Mouse (Mus musculus): ENCODE results near the gene Rab11fip3. TPM values are rescaled to one million over a fixed set of nuclear protein-coding genes. Genes with fewer than 3 reads are reported as not detected.

Rab11fip3 gene
- polyA plus RNA-seq, 1 experiment from 2014 or later, result 36.3 TPM

DNA sequence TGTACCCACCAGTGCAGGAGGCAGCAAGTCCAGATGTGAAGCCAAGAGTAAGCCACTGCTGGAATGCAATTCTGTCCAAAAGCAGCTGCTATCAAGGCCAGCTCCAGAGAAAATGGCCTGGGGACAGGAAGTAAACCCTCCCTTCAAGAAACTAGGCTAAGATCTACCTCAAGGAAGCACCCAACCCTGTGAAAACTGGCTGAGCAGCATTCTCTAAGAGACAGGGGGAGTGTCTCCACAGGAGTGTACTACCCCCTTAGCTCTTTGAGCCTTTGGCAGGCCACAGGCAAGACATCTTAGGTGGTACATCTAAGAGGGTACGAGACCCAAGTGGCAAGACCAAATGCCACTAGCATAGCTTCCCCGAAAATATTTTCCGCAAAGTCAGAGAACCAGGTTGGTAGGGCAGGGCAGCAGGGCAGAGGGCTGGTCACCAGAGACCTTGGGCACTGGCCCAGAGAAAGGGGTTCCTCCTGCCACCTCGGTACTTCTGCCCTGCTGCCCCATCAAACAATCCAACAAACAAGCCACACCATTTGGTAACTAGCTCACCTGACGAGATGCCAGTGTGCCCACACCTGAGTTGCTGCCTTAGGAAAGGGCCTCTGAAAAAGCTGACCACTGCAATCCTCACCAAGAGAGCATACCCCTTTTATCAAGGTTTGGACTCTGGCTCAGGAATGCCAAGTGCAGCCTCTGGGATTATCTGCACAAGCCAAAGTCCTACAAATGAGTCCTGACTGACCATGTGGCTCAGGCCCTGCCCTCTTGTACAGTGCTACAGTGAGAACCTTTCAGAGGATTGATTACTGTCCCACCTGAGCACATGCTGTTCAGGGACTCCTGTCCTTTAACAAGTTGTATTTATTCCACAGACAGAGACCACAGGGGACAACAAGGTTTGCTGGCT lies 89.3 kb downstream of the Rab11fip3 start:
- H3K4me1 ChIP-seq, result peaks cover 24% of the 10 kb centered on the region
- H3K9ac ChIP-seq (replicated peaks), result no peak overlapping the region
- ATAC-seq (replicated peaks), result no peak
- no peak overlapping the region for H3K27ac ChIP-seq (replicated peaks)
- no peak overlapping the region for H3K4me2 ChIP-seq (replicated peaks)
- H3K9me3 ChIP-seq, result no peaks in the 10 kb centered on the region
- H3K27me3 ChIP-seq, result no peaks in the 10 kb centered on the region
- no peak overlapping the region for H3K4me3 ChIP-seq
- H3K36me3 ChIP-seq, result no peaks in the 10 kb centered on the region
- 96% methylated on average over 5 of the region's 5 CpGs for WGBS

DNA sequence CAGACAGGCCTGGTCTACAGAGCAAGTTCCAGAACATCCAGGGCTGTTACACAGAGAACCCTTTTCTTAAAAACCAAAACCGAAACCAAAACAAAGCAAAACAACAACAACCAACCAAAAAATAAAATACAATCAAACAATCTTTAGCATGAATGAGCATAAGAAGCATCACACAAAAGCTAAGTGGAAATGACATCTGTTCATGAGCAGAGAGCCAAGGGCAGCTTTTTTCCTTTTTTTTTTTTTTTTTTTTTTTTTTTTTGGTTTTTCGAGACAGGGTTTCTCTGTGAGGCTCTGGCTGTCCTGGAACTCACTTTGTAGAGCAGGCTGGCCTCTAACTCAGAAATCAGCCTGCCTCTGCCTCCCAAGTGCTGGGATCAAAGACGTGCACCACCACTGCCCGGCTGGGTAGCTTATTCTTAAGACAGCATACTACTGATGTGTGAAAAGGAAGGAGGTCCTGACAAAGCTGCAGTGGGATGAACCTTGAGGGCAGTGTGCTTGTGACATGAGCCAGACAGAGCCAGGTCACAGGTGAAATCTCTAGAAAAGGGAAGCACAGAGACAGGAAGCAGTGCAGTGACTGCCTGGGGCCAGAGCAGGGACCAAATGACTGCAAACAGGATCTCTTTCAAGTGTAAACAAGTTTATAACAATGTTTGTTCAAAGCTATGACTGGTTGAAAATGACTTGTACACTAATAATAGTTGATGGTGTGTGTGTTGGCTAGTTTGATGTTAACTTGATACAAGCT lies 98.2 kb downstream of the Rab11fip3 start:
- no peaks in the 10 kb centered on the region for H3K9me3 ChIP-seq
- peak overlapping the region; percentile 62 for H3K27ac ChIP-seq (replicated peaks)
- no peaks in the 10 kb centered on the region for H3K36me3 ChIP-seq
- H3K4me3 ChIP-seq, result no peak overlapping the region
- no peak overlapping the region for H3K9ac ChIP-seq (replicated peaks)
- H3K4me1 ChIP-seq, result no peaks in the 10 kb centered on the region
- WGBS, result 81% methylated on average over 4 of the region's 4 CpGs
- no peaks in the 10 kb centered on the region for H3K27me3 ChIP-seq
- H3K4me2 ChIP-seq (replicated peaks), result no peak overlapping the region
- no peak for ATAC-seq (replicated peaks)

DNA sequence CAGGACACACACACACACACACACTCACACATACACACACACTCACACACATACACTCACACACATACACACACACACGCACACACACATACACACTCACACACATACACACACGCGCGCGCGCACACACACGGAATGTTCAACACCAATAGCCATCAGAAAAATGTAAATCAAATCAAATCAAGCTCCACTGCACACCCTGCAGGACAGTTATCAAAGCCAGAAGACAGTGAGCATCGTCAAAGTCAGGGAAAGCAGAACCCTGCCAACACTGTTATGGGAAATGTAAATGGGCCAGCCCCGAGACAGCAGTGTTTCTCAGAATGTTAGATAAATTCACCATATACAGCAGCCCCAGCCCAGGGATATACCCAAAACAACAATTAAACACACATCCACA lies 98.9 kb downstream of the Rab11fip3 start:
- no peak for ATAC-seq (replicated peaks)
- no peaks in the 10 kb centered on the region for H3K9me3 ChIP-seq
- H3K4me1 ChIP-seq, result no peaks in the 10 kb centered on the region
- no peaks in the 10 kb centered on the region for H3K27me3 ChIP-seq
- no peak overlapping the region for H3K4me3 ChIP-seq
- H3K4me2 ChIP-seq (replicated peaks), result no peak overlapping the region
- no peak overlapping the region for H3K9ac ChIP-seq (replicated peaks)
- 86% methylated on average over 9 of the region's 9 CpGs for WGBS
- no peaks in the 10 kb centered on the region for H3K36me3 ChIP-seq
- H3K27ac ChIP-seq (replicated peaks), result peak overlapping the region; percentile 62

DNA sequence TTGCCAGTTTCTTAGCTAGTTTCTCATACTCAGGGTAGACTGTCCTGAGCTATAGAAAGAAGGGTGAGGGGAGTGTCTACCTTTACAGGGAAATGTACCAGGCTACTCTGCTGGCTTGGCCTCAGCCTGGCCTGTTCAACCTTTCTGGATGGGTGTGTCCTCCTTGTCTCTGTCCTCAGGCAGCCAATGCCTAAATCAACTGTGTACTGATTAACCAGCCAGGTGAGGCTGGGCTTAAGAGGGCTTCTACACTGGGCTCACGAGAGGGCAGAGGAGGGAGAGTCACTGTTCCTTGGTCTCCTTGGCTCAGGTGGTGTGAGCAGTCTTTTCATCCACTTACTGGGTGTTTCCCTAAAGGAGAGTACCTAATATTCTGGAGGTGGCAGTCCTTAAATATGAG lies 101.2 kb downstream of the Rab11fip3 start:
- Histone ChIP-seq H3K4me1 (no peaks in the 10 kb centered on the region), H3K27ac (replicated peaks) (no peak overlapping the region), H3K4me2 (replicated peaks) (no peak overlapping the region), H3K27me3 (no peaks in the 10 kb centered on the region), H3K9ac (replicated peaks) (no peak overlapping the region), H3K4me3 (no peak overlapping the region), H3K36me3 (no peaks in the 10 kb centered on the region), H3K9me3 (no peaks in the 10 kb centered on the region)
- no peak for ATAC-seq (replicated peaks)
- WGBS, result 83% methylated on average over 1 of the region's 1 CpGs

GRCm38 (mm10) chr17:25967652-25968051 lies 101.7 kb downstream of the Rab11fip3 start:
- Histone ChIP-seq H3K27ac (replicated peaks) (no peak overlapping the region), H3K4me1 (no peaks in the 10 kb centered on the region), H3K27me3 (no peaks in the 10 kb centered on the region), H3K36me3 (no peaks in the 10 kb centered on the region), H3K4me3 (no peak overlapping the region), H3K9me3 (no peaks in the 10 kb centered on the region), H3K4me2 (replicated peaks) (no peak overlapping the region), H3K9ac (replicated peaks) (no peak overlapping the region)
- 63% methylated on average over 3 of the region's 3 CpGs for WGBS
- ATAC-seq (replicated peaks), result no peak

GRCm38 (mm10) chr17:25964271-25964670 lies 105.1 kb downstream of the Rab11fip3 start:
- H3K4me2 ChIP-seq (replicated peaks), result no peak overlapping the region
- no peak for ATAC-seq (replicated peaks)
- H3K9ac ChIP-seq (replicated peaks), result no peak overlapping the region
- H3K27ac ChIP-seq (replicated peaks), result no peak overlapping the region
- H3K4me1 ChIP-seq, result no peaks in the 10 kb centered on the region
- no peak overlapping the region for H3K4me3 ChIP-seq
- peaks cover 17% of the 10 kb centered on the region; the same call in 1 of the 2 replicates for H3K36me3 ChIP-seq
- WGBS, result 87% methylated on average over 7 of the region's 7 CpGs
- H3K9me3 ChIP-seq, result no peaks in the 10 kb centered on the region
- H3K27me3 ChIP-seq, result no peaks in the 10 kb centered on the region

GRCm38 (mm10) chr17:25962413-25962905 lies 106.9 kb downstream of the Rab11fip3 start:
- H3K4me3 ChIP-seq, result no peak overlapping the region
- H3K27me3 ChIP-seq, result no peaks in the 10 kb centered on the region
- H3K9ac ChIP-seq (replicated peaks), result no peak overlapping the region
- H3K36me3 ChIP-seq, result peaks cover 18% of the 10 kb centered on the region; the same call in 1 of the 2 replicates
- H3K4me1 ChIP-seq, result no peaks in the 10 kb centered on the region
- WGBS, result 94% methylated on average over 7 of the region's 7 CpGs
- ATAC-seq (replicated peaks), result no peak
- no peak overlapping the region for H3K4me2 ChIP-seq (replicated peaks)
- H3K9me3 ChIP-seq, result no peaks in the 10 kb centered on the region
- H3K27ac ChIP-seq (replicated peaks), result no peak overlapping the region

DNA sequence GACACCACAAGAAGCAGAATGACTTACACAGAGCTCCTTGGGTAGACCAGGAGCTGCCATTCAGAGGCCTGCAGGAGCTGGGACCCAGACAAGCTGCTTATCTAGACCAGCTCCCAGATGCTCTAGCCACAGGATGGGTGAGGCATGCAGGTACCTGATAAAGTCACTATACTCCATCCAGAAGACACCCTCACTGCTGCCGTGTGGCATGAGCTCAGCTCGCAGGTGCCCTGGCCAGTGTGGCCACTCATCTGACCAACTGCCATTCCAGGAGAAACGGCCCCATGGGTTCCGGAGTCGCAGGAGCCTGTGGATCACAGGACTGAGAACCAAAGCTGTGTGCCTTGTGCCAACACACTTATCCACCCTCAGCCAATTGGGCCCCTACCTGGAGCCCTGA lies 107.8 kb downstream of the Rab11fip3 start:
- no peak overlapping the region for H3K4me2 ChIP-seq (replicated peaks)
- H3K9me3 ChIP-seq, result no peaks in the 10 kb centered on the region
- no peak overlapping the region for H3K27ac ChIP-seq (replicated peaks)
- peaks cover 18% of the 10 kb centered on the region; the same call in 1 of the 2 replicates for H3K36me3 ChIP-seq
- H3K4me1 ChIP-seq, result no peaks in the 10 kb centered on the region
- H3K27me3 ChIP-seq, result no peaks in the 10 kb centered on the region
- 98% methylated on average over 5 of the region's 5 CpGs for WGBS
- no peak for ATAC-seq (replicated peaks)
- H3K4me3 ChIP-seq, result no peak overlapping the region
- H3K9ac ChIP-seq (replicated peaks), result no peak overlapping the region

- no peak overlapping the region for H3K9ac ChIP-seq (replicated peaks)
- ATAC-seq (replicated peaks), result no peak
- H3K4me2 ChIP-seq (replicated peaks), result no peak overlapping the region
- H3K27ac ChIP-seq (replicated peaks), result no peak overlapping the region
- H3K27me3 ChIP-seq, result no peaks in the 10 kb centered on the region
- H3K9me3 ChIP-seq, result no peaks in the 10 kb centered on the region
- 93% methylated on average over 23 of the region's 23 CpGs for WGBS
- H3K4me3 ChIP-seq, result no peak overlapping the region
- H3K4me1 ChIP-seq, result no peaks in the 10 kb centered on the region
- peaks cover 18% of the 10 kb centered on the region; the same call in 1 of the 2 replicates for H3K36me3 ChIP-seq
Measured at GRCm38 (mm10) chr17:25959630-25960467, 109.5 kb downstream of the Rab11fip3 start.

DNA sequence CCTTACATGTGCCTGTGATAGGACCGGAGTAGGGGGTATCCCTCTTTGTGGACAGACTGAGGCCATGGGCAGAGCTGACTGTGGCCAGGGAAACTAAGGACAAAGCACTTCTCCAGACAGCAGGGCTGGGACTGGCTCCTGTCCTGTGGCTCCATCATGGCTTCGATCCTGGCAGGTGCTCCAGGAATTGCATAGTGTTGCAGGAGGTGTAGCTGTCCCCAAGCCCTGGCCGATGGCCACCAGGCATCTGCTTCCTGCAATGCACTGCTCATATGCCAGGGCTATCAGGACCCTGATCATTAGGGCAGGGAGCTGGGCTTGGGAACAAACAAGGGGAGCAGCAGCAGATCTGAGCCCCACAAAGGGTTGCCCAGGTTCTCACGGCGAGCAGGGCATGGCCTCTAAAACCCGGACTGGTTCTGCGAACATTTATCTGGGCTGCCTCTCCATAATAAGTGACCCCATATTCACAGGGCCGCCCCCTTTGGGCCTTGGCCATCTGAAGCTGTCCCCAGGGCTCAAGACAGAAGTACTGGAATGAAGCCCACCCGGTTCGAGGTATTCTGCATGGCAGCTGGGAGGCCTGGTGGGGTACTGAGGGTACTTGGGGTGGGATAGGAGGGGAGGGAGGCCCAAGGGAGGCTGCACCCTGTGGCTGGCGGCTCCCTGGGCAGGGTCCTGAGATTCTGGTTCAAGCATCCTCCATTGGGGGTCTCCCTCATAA lies 110.4 kb downstream of the Rab11fip3 start:
- H3K9ac ChIP-seq (replicated peaks), result no peak overlapping the region
- ATAC-seq (replicated peaks), result no peak
- 91% methylated on average over 11 of the region's 11 CpGs for WGBS
- H3K4me3 ChIP-seq, result no peak overlapping the region
- H3K4me2 ChIP-seq (replicated peaks), result no peak overlapping the region
- peaks cover 18% of the 10 kb centered on the region; the same call in 1 of the 2 replicates for H3K36me3 ChIP-seq
- H3K9me3 ChIP-seq, result no peaks in the 10 kb centered on the region
- no peaks in the 10 kb centered on the region for H3K4me1 ChIP-seq
- no peaks in the 10 kb centered on the region for H3K27me3 ChIP-seq
- no peak overlapping the region for H3K27ac ChIP-seq (replicated peaks)

DNA sequence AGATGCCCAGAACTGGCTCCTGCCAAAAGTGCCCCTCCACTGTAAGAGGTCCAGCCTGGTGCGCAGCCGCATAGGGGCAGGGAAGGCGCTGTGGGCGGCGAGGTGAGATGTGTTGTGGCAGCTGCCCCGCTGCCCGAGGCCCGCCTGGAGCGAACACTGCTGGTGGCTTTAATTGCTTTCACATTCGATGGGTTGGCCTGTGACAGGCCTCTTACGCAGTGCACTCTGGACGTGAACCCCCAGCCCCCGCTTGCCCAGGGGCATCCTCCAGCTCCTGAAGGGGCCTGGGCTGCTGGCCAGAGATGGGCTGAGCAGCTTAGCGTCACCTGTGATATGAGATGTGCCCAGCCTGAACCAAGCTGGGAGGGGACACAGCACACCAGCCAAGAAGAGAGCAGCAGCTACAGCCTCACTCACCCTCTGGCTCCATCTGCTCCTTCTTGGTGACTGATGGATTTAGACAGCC lies 111.7 kb downstream of the Rab11fip3 start:
- H3K4me2 ChIP-seq (replicated peaks), result no peak overlapping the region
- H3K27ac ChIP-seq (replicated peaks), result no peak overlapping the region
- H3K27me3 ChIP-seq, result peaks cover 11% of the 10 kb centered on the region
- 75% methylated on average over 14 of the region's 14 CpGs for WGBS
- H3K9ac ChIP-seq (replicated peaks), result no peak overlapping the region
- H3K9me3 ChIP-seq, result no peaks in the 10 kb centered on the region
- H3K4me1 ChIP-seq, result no peaks in the 10 kb centered on the region
- ATAC-seq (replicated peaks), result no peak
- H3K4me3 ChIP-seq, result no peak overlapping the region
- peaks cover 18% of the 10 kb centered on the region; the same call in 1 of the 2 replicates for H3K36me3 ChIP-seq
